Mouse (Mus musculus) naive thymus-derived CD4-positive, alpha-beta T cell, adult 5 months (primary cell): Measurements from ENCODE around the gene Gabra4. TPM values are rescaled to one million over a fixed set of nuclear protein-coding genes. Genes with fewer than 3 reads are reported as not detected.

Source experiments
- polyA plus RNA-seq: library from polyadenylated mRNA; unstranded; fragments of 100-300 nt; shearing (Covaris generic); gene quantifications from one replicate; pipeline ENCODE4 v1.2.1, GENCODE M21; 2017

Gene Gabra4
- polyA plus RNA-seq: not detected

GRCm38 (mm10) chr5:71658115-71658497, at the start of gene Gabra4:
Gene Gabra4 (minus strand): TSS chr5:71658308.

GRCm38 (mm10) chr5:71657482-71658114, 510 bp downstream of the Gabra4 start, which contains the start of gene Gabrb1:
Gene Gabrb1 (plus strand): TSS chr5:71658113.

GRCm38 (mm10) chr5:71548079-71548478, 110.0 kb downstream of the Gabra4 start, which contains the start of gene Cox7b2:
Gene Cox7b2 (minus strand): TSS chr5:71548205.

Other genes with a start within 250 kb of the Gabra4 start
- gene Cox7b2, start 110.1 kb downstream of the Gabra4 start, polyA plus RNA-seq: not detected
- 0.04 TPM for gene Gabrb1, start 195 bp downstream of the Gabra4 start, polyA plus RNA-seq